Mouse (Mus musculus): ENCODE measurements around the gene Klhl23. TPM values are rescaled to one million over a fixed set of nuclear protein-coding genes. Genes with fewer than 3 reads are reported as not detected.
"Not testable (repeated sequence)": the region's sequence is repeated elsewhere in the genome, so short reads cannot be mapped to it uniquely, and the experiment has no call there.

The Klhl23 gene
- polyA plus RNA-seq, 1 experiment from 2014 or later: 64.5 TPM

DNA sequence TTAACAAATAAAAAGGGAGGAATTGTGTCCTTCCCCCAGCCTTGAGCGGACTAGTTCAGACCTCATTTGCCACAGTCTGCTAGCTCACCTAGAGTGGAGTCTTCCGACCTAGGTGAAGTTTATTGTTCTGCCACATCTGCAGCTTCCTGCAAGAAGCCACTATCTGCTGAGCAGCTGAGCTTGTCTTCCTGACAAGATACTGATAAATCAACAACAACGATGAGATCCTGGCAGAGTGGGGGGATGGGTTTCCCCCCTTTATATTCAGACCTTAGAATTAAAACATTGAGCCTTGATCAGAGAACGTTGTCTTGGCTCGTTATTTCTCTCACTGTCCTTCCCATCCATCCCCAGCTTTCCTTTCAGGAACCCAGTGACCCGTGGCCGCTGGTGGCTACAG is 10.4 kb upstream of the Klhl23 start:
- H3K4me3 ChIP-seq; H3K9ac ChIP-seq (replicated peaks); H3K9me3 ChIP-seq; H3K36me3 ChIP-seq; ATAC-seq (replicated peaks); H3K4me2 ChIP-seq (replicated peaks); H3K27me3 ChIP-seq; H3K4me1 ChIP-seq; H3K27ac ChIP-seq (replicated peaks): not testable (repeated sequence)
- WGBS: 59% methylated on average over 7 of the region's 7 CpGs

DNA sequence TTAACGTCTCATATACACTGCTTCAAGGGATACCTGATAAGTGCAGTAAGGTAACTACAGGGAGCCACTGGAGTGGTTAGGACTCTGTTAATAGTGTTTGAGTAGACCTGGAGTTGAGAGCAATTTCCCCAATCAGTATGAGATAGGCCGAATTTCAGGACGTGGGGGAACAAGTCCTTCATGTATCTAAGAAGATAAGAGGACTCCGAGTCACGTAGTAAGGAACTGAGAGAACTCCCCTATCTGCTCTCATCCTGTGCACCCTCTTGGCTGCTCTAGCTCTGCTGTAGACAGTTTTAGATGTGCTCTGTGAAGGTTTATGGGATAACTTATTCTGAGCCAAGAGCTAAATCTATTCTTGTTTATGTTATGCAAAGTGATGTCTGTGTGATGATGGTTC is 5.2 kb upstream of the Klhl23 start:
- no peak for ATAC-seq (replicated peaks)
- H3K27ac ChIP-seq (replicated peaks): no peak overlapping the region
- 90% methylated on average over 5 of the region's 5 CpGs for WGBS
- H3K9me3 ChIP-seq: no peaks in the 10 kb centered on the region
- no peak overlapping the region for H3K9ac ChIP-seq (replicated peaks)
- no peaks in the 10 kb centered on the region for H3K27me3 ChIP-seq
- H3K4me3 ChIP-seq: no peak overlapping the region
- H3K4me2 ChIP-seq (replicated peaks): no peak overlapping the region
- no peaks in the 10 kb centered on the region for H3K36me3 ChIP-seq
- H3K4me1 ChIP-seq: peaks cover 1% of the 10 kb centered on the region

DNA sequence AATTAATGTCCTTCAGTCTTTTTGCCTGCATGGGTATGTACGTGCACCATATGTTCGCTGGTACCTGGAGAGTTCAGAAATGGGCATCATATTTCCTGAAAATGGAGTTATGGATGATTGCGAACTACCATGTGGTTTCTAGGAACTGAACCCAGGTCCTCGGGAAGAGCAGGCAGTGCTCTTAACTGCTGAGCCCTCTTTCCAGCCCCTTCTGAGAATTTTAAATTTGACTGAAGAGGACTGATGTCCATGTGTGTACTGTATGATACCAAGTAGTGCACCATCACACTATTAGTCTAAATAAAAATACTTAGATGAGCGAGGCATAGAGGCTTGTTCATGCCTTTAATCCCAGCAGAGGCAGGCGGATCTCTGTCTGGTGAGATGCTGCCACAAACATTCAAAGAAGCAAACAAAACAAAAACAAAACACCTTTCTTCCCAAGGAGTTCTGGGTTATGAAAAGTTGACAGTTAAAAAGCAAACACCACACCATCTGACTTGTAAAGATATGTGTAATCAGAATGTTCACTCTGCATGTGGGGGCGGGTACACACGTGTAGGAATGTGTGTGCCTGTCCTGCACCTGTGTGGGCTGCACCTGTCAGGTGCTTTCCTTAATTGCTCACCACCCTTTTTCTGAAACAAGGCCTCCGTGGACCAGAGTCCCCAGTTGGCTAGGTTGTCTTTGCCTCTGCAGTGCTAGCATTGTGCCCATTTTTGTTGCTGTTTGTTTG is 3.2 kb upstream of the Klhl23 start:
- ATAC-seq (replicated peaks): no peak
- H3K27ac ChIP-seq (replicated peaks): no peak overlapping the region
- WGBS: 87% methylated on average over 9 of the region's 9 CpGs

DNA sequence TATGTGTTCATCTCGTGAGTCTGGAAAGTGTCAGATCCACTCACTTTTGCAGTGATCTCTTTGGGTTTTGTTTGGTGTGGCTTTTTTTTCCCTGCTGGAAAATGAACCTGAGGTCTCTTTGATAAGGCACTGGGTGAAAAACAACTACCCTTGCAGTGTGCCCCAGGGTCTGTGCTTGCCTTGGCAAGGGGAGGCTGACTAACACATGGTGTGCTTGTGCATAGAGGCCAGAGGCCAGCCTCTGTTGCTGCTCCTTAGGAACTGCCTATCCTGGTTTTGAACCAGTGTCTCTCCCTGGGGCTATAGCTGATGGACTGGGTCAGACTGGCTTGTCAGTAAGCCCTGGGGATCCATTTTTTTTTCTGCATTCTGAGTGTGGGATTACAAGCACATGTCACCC is 1.5 kb upstream of the Klhl23 start:
- Histone ChIP-seq H3K9ac (replicated peaks) (no peak overlapping the region), H3K36me3 (no peaks in the 10 kb centered on the region), H3K27ac (replicated peaks) (no peak overlapping the region), H3K9me3 (no peaks in the 10 kb centered on the region), H3K4me3 (no peak overlapping the region), H3K4me1 (peaks cover 24% of the 10 kb centered on the region), H3K27me3 (no peaks in the 10 kb centered on the region), H3K4me2 (replicated peaks) (no peak overlapping the region)
- ATAC-seq (replicated peaks): no peak
- 74% methylated on average over 1 of the region's 1 CpGs for WGBS

More for the DNA sequence above, 3.2 kb upstream of the Klhl23 start:
- H3K27me3 ChIP-seq: no peaks in the 10 kb centered on the region
- no peak overlapping the region for H3K9ac ChIP-seq (replicated peaks)
- H3K4me2 ChIP-seq (replicated peaks): no peak overlapping the region
- H3K4me1 ChIP-seq: peaks cover 9% of the 10 kb centered on the region
- no peaks in the 10 kb centered on the region for H3K9me3 ChIP-seq
- H3K36me3 ChIP-seq: no peaks in the 10 kb centered on the region
- H3K4me3 ChIP-seq: no peak overlapping the region

DNA sequence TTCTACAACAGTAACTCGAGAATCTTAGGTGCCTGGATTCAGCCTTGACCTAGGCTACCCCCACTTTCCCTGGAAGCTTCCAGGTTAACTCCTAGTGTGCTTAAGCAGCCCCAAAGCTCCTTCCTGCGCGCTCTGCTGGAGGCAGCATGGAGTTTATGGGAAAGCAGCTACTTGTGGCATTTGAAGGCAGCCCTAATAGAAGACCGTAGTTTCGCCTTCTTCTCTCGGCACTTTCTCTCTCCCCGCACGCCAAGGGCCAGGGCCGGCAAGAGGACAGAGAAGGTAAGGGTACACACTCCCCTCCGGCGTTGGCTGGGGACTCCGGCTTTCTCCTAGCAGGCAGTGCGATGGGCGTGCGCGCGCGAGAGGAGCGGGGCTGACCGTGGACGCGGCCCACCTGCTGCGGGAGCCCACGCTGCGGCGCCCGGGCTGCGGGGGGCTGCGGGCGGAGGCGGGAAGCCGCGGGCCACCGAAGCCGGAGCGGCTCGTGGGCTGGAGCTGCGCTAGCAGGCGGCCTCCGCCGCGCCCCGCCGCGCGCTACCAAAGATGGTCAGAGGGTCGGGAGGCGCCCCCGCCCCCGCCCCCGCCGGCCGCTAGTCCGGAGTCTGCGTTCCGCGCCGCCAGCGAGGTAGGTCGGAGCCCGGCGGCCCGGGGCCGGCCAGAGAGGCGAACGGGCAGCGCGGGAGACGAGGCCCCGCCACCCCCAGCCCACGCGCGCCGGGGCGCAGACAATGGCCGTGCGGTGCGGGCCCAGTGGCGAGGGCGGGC is 801 bp downstream of the Klhl23 start:
- H3K27ac ChIP-seq (replicated peaks): peak overlapping the region; percentile 93
- WGBS: under 1% methylated on average over 52 of the region's 80 CpGs
- ATAC-seq (replicated peaks): peak; percentile 87
- no peaks in the 10 kb centered on the region for H3K9me3 ChIP-seq
- H3K9ac ChIP-seq (replicated peaks): peak overlapping the region; percentile 81
- peak overlapping the region; percentile 61 for H3K4me2 ChIP-seq (replicated peaks)
- no peaks in the 10 kb centered on the region for H3K27me3 ChIP-seq
- H3K36me3 ChIP-seq: no peaks in the 10 kb centered on the region
- H3K4me1 ChIP-seq: peaks cover 38% of the 10 kb centered on the region
- H3K4me3 ChIP-seq: peak overlapping the region; percentile 70

DNA sequence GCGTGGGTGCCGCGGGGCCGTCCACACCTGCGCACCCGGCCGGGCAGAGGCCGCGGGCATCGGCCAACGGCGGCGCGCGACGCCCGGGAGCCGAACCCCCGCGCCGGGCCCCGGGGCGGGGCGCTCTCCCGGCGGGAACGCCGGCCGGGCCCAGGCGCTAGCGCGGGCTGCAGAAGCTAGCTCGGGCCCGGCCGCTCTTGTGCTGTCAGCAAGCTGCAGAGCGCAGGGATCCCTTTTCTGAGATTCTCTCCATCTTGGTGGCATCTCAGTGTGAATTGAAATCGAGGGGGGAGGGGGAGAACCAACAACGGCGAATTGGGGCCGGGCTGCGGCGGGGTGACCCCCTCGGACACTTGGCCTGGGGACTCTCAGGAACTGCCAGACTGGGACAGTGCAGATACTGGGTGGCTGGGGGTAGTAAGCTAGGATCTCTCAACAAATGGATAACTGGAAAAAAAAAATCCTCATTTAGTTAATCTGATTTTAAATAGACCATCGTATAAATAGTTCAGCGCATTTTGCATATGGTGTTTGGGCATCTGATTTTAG is 1.5 kb downstream of the Klhl23 start:
- WGBS: 2% methylated on average over 34 of the region's 45 CpGs
- peak overlapping the region; percentile 70 for H3K4me3 ChIP-seq
- no peaks in the 10 kb centered on the region for H3K36me3 ChIP-seq
- no peaks in the 10 kb centered on the region for H3K9me3 ChIP-seq
- peak overlapping the region; percentile 93 for H3K27ac ChIP-seq (replicated peaks)
- peak overlapping the region; percentile 81 for H3K9ac ChIP-seq (replicated peaks)
- H3K4me2 ChIP-seq (replicated peaks): peak overlapping the region; percentile 61
- H3K4me1 ChIP-seq: peaks cover 38% of the 10 kb centered on the region
- ATAC-seq (replicated peaks): peak; percentile 89
- H3K27me3 ChIP-seq: no peaks in the 10 kb centered on the region

DNA sequence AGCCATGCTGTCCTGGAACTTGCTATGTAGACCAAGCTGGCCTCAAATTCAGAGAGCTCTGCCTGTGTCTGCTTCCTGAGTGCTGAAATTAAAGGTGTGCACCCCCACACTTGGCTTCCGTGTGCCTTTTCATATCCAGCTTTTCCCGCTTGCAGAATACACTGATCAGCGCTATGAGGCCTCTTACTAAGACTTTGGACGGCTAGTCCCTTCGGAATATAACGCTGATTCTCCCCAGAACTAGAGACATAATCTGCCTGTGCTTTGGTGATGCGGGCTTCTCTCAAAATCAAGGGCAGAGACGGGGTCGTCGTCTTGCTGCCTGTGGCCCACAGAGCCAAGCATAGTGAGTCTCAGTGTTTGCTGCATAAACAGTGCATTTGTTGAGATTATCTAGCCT is 4.2 kb downstream of the Klhl23 start:
- Histone ChIP-seq H3K27me3 (no peaks in the 10 kb centered on the region), H3K4me1 (peaks cover 38% of the 10 kb centered on the region), H3K4me2 (replicated peaks) (peak overlapping the region; percentile 6; the same call in 1 of the 2 replicates), H3K4me3 (no peak overlapping the region), H3K27ac (replicated peaks) (peak overlapping the region; percentile 46), H3K9ac (replicated peaks) (0 out of 2 replicates have a peak overlapping the region, but pooled peaks have one; percentile 19), H3K36me3 (peaks cover 17% of the 10 kb centered on the region), H3K9me3 (no peaks in the 10 kb centered on the region)
- no peak for ATAC-seq (replicated peaks)
- 83% methylated on average over 10 of the region's 10 CpGs for WGBS

DNA sequence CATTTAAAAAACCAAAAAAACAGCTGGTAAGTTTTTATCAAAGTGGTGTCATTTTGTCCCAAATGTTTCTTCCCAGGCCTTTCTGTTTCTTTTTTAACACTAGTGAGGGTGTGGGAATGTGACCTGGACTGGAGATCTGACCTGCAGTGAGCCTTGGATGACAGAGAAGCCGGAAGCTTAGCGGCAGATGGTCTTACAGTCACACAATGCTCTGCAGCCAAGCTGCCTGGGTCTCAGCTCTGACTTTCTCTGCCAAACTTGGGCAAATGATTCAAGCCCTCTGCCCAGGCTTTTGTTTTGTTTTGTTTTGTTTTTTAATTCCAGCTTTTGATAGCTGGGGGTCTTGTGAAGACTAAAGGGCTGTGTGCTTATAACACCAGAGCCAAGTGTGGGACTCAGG is 4.6 kb downstream of the Klhl23 start:
- 53% methylated on average over 2 of the region's 2 CpGs for WGBS
- Histone ChIP-seq H3K4me1 (peaks cover 38% of the 10 kb centered on the region), H3K9ac (replicated peaks) (no peak overlapping the region), H3K4me3 (no peak overlapping the region), H3K36me3 (peaks cover 22% of the 10 kb centered on the region), H3K27me3 (no peaks in the 10 kb centered on the region), H3K27ac (replicated peaks) (peak overlapping the region; percentile 46), H3K4me2 (replicated peaks) (no peak overlapping the region; the same call in 1 of the 2 replicates), H3K9me3 (no peaks in the 10 kb centered on the region)
- no peak for ATAC-seq (replicated peaks)

DNA sequence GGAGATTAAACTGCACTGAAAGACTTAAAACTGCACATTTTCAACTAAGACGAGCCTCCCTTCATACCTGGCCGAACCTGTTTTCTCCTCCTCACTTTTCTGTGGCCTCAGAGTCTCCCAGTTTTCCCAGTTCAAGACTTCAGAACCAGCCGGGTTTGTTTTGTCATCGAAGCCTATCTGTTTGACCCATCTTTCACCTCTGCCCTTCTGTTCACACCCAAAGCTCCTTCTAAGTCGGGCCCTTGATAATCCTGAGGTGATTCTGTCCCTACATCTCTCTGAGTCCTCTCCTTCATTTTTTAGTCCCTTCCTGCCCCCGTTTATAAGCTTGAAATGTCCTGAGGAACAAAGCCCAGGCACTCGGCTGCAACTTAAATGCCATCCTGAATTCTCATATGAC is 6.3 kb downstream of the Klhl23 start:
- no peak overlapping the region for H3K4me2 ChIP-seq (replicated peaks)
- no peak for ATAC-seq (replicated peaks)
- H3K9ac ChIP-seq (replicated peaks): no peak overlapping the region
- no peaks in the 10 kb centered on the region for H3K9me3 ChIP-seq
- H3K36me3 ChIP-seq: peaks cover 28% of the 10 kb centered on the region
- H3K4me1 ChIP-seq: peaks cover 29% of the 10 kb centered on the region
- 46% methylated on average over 7 of the region's 7 CpGs for WGBS
- no peak overlapping the region for H3K4me3 ChIP-seq
- no peaks in the 10 kb centered on the region for H3K27me3 ChIP-seq
- no peak overlapping the region for H3K27ac ChIP-seq (replicated peaks)

DNA sequence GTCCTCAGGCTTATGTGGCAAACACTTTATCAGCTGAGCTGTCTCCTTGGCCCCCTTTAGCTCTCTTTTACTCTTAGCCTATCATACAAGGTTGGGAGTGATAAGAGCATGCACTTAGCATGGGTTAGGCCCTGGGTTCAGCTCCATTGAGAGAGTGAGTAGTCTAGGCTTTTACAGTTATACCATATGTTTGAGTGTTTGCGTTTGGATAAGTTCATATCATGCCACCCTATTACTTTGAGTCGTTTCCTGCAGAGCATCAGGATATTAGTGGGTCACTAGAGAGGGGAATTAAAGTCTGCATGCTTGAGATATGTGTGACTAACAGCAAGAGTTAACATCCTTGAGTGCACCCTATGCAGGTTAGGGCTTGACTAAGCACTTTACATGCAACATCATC is 7.9 kb downstream of the Klhl23 start:
- Histone ChIP-seq H3K9ac (replicated peaks) (no peak overlapping the region), H3K36me3 (peaks cover 42% of the 10 kb centered on the region), H3K4me1 (peaks cover 17% of the 10 kb centered on the region), H3K4me2 (replicated peaks) (no peak overlapping the region), H3K27ac (replicated peaks) (no peak overlapping the region), H3K9me3 (no peaks in the 10 kb centered on the region), H3K4me3 (no peak overlapping the region), H3K27me3 (no peaks in the 10 kb centered on the region)
- ATAC-seq (replicated peaks): no peak
- 95% methylated on average over 2 of the region's 2 CpGs for WGBS

DNA sequence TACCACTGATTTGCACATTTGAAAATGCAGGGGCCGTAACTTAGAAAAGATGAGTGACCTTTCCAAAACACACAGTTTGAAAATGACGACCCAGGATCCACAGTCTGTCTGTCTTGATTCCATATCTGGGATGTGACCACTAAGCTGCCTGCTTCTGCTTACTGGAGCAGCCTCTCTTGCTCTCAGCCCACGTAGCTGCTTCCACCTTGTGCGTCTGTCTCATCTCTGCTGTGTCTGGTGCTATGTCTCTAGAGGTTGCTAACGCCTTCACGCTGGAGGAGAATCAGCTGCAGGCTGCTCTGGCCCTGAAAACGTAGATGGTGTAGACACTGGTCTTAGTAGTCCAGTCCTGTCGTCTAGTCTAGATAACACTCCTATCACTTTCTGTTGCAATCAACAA is 8.4 kb downstream of the Klhl23 start:
- Histone ChIP-seq H3K4me1 (peaks cover 15% of the 10 kb centered on the region), H3K9me3 (no peaks in the 10 kb centered on the region), H3K4me2 (replicated peaks) (no peak overlapping the region), H3K27me3 (no peaks in the 10 kb centered on the region), H3K27ac (replicated peaks) (no peak overlapping the region), H3K4me3 (no peak overlapping the region), H3K36me3 (peaks cover 47% of the 10 kb centered on the region), H3K9ac (replicated peaks) (no peak overlapping the region)
- no peak for ATAC-seq (replicated peaks)
- 92% methylated on average over 8 of the region's 8 CpGs for whole genome bisulfite sequencing

DNA sequence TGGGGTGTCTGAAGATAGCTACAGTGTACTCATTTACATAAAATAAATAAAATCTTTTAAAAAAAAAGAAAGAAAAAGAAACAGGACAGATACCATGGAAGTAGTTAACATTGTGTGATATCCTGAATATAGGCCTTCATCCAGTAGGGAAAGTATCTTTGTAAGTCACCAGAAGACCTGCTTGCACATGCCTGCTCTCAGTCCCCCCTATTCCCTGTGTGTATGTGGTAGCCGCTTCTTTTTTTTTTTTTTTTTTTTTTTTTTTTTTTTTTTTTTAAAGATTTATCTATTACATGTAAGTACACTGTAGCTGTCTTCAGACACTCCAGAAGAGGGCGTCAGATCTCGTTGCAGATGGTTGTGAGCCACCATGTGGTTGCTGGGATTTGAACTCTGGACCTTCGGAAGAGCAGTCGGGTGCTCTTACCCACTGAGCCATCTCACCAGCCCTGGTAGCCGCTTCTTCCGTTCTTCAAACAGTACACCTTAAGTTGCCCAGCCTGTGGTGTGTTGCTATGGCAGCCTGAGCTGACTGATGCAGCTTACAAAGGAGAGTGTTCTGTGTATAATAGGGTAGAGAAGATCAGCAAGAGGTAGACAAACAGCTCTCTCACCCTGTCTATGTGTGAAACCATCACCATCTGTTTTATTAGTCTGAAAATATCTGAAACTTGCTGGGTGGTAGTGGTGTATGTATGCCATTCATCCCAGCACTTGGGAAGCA is 15.7 kb downstream of the Klhl23 start:
- H3K9ac ChIP-seq (replicated peaks): no peak overlapping the region
- H3K27ac ChIP-seq (replicated peaks): no peak overlapping the region
- peaks cover 3% of the 10 kb centered on the region for H3K4me1 ChIP-seq
- H3K27me3 ChIP-seq: no peaks in the 10 kb centered on the region
- ATAC-seq (replicated peaks): no peak
- no peak overlapping the region for H3K4me3 ChIP-seq
- H3K9me3 ChIP-seq: no peaks in the 10 kb centered on the region
- 81% methylated on average over 7 of the region's 7 CpGs for WGBS
- H3K36me3 ChIP-seq: peaks cover 34% of the 10 kb centered on the region
- no peak overlapping the region for H3K4me2 ChIP-seq (replicated peaks)
